Mouse (Mus musculus) limb, embryonic 10.5 days (tissue): ENCODE measurements around the gene BC030870. TPM values are rescaled to one million over a fixed set of nuclear protein-coding genes. Genes with fewer than 3 reads are reported as not detected.

Experiments
- microRNA-seq: library from miRNA; unstranded; fragments of <30 nt; microRNA quantifications from one replicate; pipeline ENCODE4, GENCODE M21; 2017
- polyA plus RNA-seq: library from polyadenylated mRNA; unstranded; fragments of >200 nt; fragmentation: Nextera tagmentation; extraction: Ambion mirVana; gene quantifications from 2 replicates; pipeline ENCODE4 v1.2.1, GENCODE M21; 2016

The BC030870 gene
- polyA plus RNA-seq, 1 experiment from 2014 or later: not detected

Small RNA genes lying within 50 kb of the gene (microRNA-seq; reads per million reads assigned to microRNA genes)
- gene Gm24333: not detected

Other genes with a start within 250 kb of the BC030870 start
- 17.8 and 19.2 TPM in 2 replicates for gene Tmem192, start 182.4 kb downstream of the BC030870 start, polyA plus RNA-seq
- not detected in 2 replicates for gene Trim75, start 141.7 kb downstream of the BC030870 start, polyA plus RNA-seq
- gene Trim61, start 111.0 kb downstream of the BC030870 start, polyA plus RNA-seq: not detected in 2 replicates
- gene Trim60, start 111.0 kb downstream of the BC030870 start, polyA plus RNA-seq: not detected in 2 replicates
- gene Apela, start 92.2 kb downstream of the BC030870 start, polyA plus RNA-seq: 1.8 and 2.4 TPM in 2 replicates
- gene Gm10663, start 54.5 kb downstream of the BC030870 start, polyA plus RNA-seq: not detected in 2 replicates